Mouse (Mus musculus) MEL (cell line): ENCODE measurements around the gene Mrfap1. TPM values are rescaled to one million over a fixed set of nuclear protein-coding genes. Genes with fewer than 3 reads are reported as not detected.

ENCODE experiments used
- DNase-seq: peaks from one replicate; pipeline ENCODE4 v3.0.0; 2011; ENCODE audit warnings: low read depth, low spot score
- H3K27ac ChIP-seq: 2 replicates; pipeline ENCODE4 v1.5.1; 2012; ENCODE audit warnings: low read depth, mild to moderate bottlenecking, control low read depth, low read length, moderate library complexity; ENCODE audit not compliant: control insufficient read depth
- H3K27me3 ChIP-seq, 2 experiments: fragments of 150-350 bp in 1 of 2; sonication (generic) in 1 of 2; 2 replicates each; pipeline ENCODE4 v1.6.1; 2012; ENCODE audit warnings: low read length in 2 of 2, mild to moderate bottlenecking in 2 of 2, improper control_type of control experiment in 1 of 2, moderate library complexity in 1 of 2; ENCODE audit not compliant: insufficient read depth in 2 of 2, control insufficient read depth in 1 of 2
- H3K36me3 ChIP-seq, 2 experiments: 2 replicates each; pipeline ENCODE4 v1.6.1; 2012 to 2014; ENCODE audit warnings: low read length in 2 of 2, improper control_type of control experiment in 1 of 2, inconsistent platforms in 1 of 2, mild to moderate bottlenecking in 1 of 2; ENCODE audit not compliant: insufficient read depth in 2 of 2, control insufficient read depth in 1 of 2
- H3K4me1 ChIP-seq, 2 experiments: fragments of 150-350 bp in 1 of 2; sonication (generic) in 1 of 2; 2 replicates each; pipeline ENCODE4 v1.6.1; 2012; ENCODE audit warnings: low read length in 2 of 2, improper control_type of control experiment in 1 of 2, mild to moderate bottlenecking in 1 of 2; ENCODE audit not compliant: insufficient read depth in 2 of 2, control insufficient read depth in 1 of 2
- H3K4me3 ChIP-seq, 2 experiments: fragments of 150-350 bp in 1 of 2; sonication (generic) in 1 of 2; 2 replicates each; pipeline ENCODE4 v1.5.1; 2012; ENCODE audit warnings: low read depth in 2 of 2, low read length in 2 of 2, mild to moderate bottlenecking in 2 of 2, moderate library complexity in 2 of 2, control low read depth in 1 of 2, improper control_type of control experiment in 1 of 2; ENCODE audit not compliant: control insufficient read depth in 1 of 2, insufficient read depth in 1 of 2
- H3K79me2 ChIP-seq: 2 replicates; pipeline ENCODE4 v1.6.1; 2012; ENCODE audit warnings: mild to moderate bottlenecking, low read length, moderate library complexity; ENCODE audit not compliant: control insufficient read depth, poor library complexity, insufficient read depth
- H3K9ac ChIP-seq: 2 replicates; pipeline ENCODE4 v1.6.1; 2012; ENCODE audit warnings: low read depth, mild to moderate bottlenecking, control low read depth, low read length, moderate library complexity; ENCODE audit not compliant: control insufficient read depth, poor library complexity, severe bottlenecking
- H3K9me3 ChIP-seq: fragments of 150-350 bp; sonication (generic); replicated peaks from 2 replicates; pipeline ENCODE4 v1.6.1; 2012; ENCODE audit warnings: mild to moderate bottlenecking, low read length, improper control_type of control experiment, moderate library complexity; ENCODE audit not compliant: insufficient read depth
- BHLHE40 ChIP-seq: IDR thresholded peaks from 2 replicates; pipeline ENCODE4 v1.6.1; 2012; ENCODE audit warnings: low read depth, mild to moderate bottlenecking, inconsistent platforms, low read length, improper control_type of control experiment, borderline replicate concordance
- CHD1 ChIP-seq: IDR thresholded peaks from 2 replicates; pipeline ENCODE4 v1.6.1; 2012; ENCODE audit warnings: low read depth, mild to moderate bottlenecking, inconsistent platforms, low read length, improper control_type of control experiment
- CTCF ChIP-seq, 3 experiments: IDR thresholded peaks in 2 of 3; conservative IDR thresholded peaks in 1 of 3; 2 replicates each; pipeline ENCODE4 v1.5.1; 2011 to 2012; ENCODE audit warnings: low read length in 3 of 3, low read depth in 2 of 3, mild to moderate bottlenecking in 2 of 3, improper control_type of control experiment in 1 of 3, inconsistent platforms in 1 of 3, mixed read lengths in 1 of 3, moderate library complexity in 1 of 3; ENCODE audit not compliant: control insufficient read depth in 1 of 3, insufficient read depth in 1 of 3, poor library complexity in 1 of 3, severe bottlenecking in 1 of 3
- ELF1 ChIP-seq: IDR thresholded peaks from 2 replicates; pipeline ENCODE4 v1.6.1; 2014; ENCODE audit warnings: low read depth, mild to moderate bottlenecking, inconsistent platforms, low read length, improper control_type of control experiment, moderate library complexity
- GABPA ChIP-seq: IDR thresholded peaks from 2 replicates; pipeline ENCODE4 v1.6.1; 2012; ENCODE audit warnings: low read depth, mild to moderate bottlenecking, inconsistent platforms, low read length, improper control_type of control experiment, moderate library complexity
- GATA1 ChIP-seq: IDR thresholded peaks from 2 replicates; pipeline ENCODE4 v1.6.1; 2011; ENCODE audit warnings: low read depth, low read length, improper control_type of control experiment
- KAT2A ChIP-seq: conservative IDR thresholded peaks from 2 replicates; pipeline ENCODE4 v1.6.1; 2012; ENCODE audit warnings: low read depth, low read length, improper control_type of control experiment, inconsistent platforms
- MAFK ChIP-seq: IDR thresholded peaks from 2 replicates; pipeline ENCODE4 v1.6.1; 2011; ENCODE audit warnings: low read depth, mild to moderate bottlenecking, low read length, improper control_type of control experiment, borderline replicate concordance
- MAX ChIP-seq: IDR thresholded peaks from 2 replicates; pipeline ENCODE4 v1.6.1; 2011; ENCODE audit warnings: low read length, improper control_type of control experiment
- MAZ ChIP-seq: IDR thresholded peaks from 2 replicates; pipeline ENCODE4 v1.6.1; 2012; ENCODE audit warnings: low read depth, mild to moderate bottlenecking, inconsistent platforms, low read length, improper control_type of control experiment
- MEF2A ChIP-seq: IDR thresholded peaks from 2 replicates; pipeline ENCODE4 v1.6.1; 2014; ENCODE audit warnings: low read depth, mild to moderate bottlenecking, inconsistent platforms, low read length, improper control_type of control experiment; ENCODE audit not compliant: poor library complexity, insufficient replicate concordance, severe bottlenecking; ENCODE audit errors: extremely low read depth
- MXI1 ChIP-seq: IDR thresholded peaks from 2 replicates; pipeline ENCODE4 v1.6.1; 2011; ENCODE audit warnings: mild to moderate bottlenecking, low read depth, low read length, improper control_type of control experiment
- MYB ChIP-seq: IDR thresholded peaks from 2 replicates; pipeline ENCODE4 v1.6.1; 2011; ENCODE audit warnings: mild to moderate bottlenecking, low read depth, low read length, improper control_type of control experiment
- MYC ChIP-seq: IDR thresholded peaks from 2 replicates; pipeline ENCODE4 v1.6.1; 2011; ENCODE audit warnings: low read depth, mild to moderate bottlenecking, low read length, improper control_type of control experiment, moderate library complexity
- NRF1 ChIP-seq: IDR thresholded peaks from 2 replicates; pipeline ENCODE4 v1.6.1; 2014; ENCODE audit warnings: low read depth, mild to moderate bottlenecking, inconsistent platforms, low read length, improper control_type of control experiment, moderate library complexity; ENCODE audit not compliant: poor library complexity, insufficient read depth, severe bottlenecking
- POLR2A ChIP-seq, 2 experiments: IDR thresholded peaks; 2 replicates each; pipeline ENCODE4 v1.6.1; 2011 to 2012; ENCODE audit warnings: low read length in 2 of 2, mild to moderate bottlenecking in 2 of 2, control low read depth in 1 of 2, improper control_type of control experiment in 1 of 2, low read depth in 1 of 2, moderate library complexity in 1 of 2; ENCODE audit not compliant: control insufficient read depth in 1 of 2, insufficient read depth in 1 of 2, poor library complexity in 1 of 2
- POLR2AphosphoS2 ChIP-seq: IDR thresholded peaks from 2 replicates; pipeline ENCODE4 v1.6.1; 2011; ENCODE audit warnings: low read length, improper control_type of control experiment
- RCOR1 ChIP-seq: IDR thresholded peaks from 2 replicates; pipeline ENCODE4 v1.6.1; 2012; ENCODE audit warnings: low read depth, mild to moderate bottlenecking, inconsistent platforms, low read length, improper control_type of control experiment
- SIN3A ChIP-seq: IDR thresholded peaks from 2 replicates; pipeline ENCODE4 v1.6.1; 2012; ENCODE audit warnings: low read length, improper control_type of control experiment, inconsistent platforms
- SMC3 ChIP-seq: IDR thresholded peaks from 2 replicates; pipeline ENCODE4 v1.6.1; 2011; ENCODE audit warnings: low read depth, low read length, improper control_type of control experiment
- UBTF ChIP-seq: IDR thresholded peaks from 2 replicates; pipeline ENCODE4 v1.6.1; 2012; ENCODE audit warnings: low read depth, mild to moderate bottlenecking, inconsistent platforms, low read length, improper control_type of control experiment, moderate library complexity, borderline replicate concordance; ENCODE audit not compliant: insufficient read depth
- USF1 ChIP-seq: IDR thresholded peaks from 2 replicates; pipeline ENCODE4 v1.6.1; 2014; ENCODE audit warnings: low read depth, mild to moderate bottlenecking, inconsistent platforms, low read length, improper control_type of control experiment, moderate library complexity
- USF2 ChIP-seq, 2 experiments: IDR thresholded peaks; 2 replicates each; pipeline ENCODE4 v1.6.1; 2011 to 2012; ENCODE audit warnings: improper control_type of control experiment in 2 of 2, low read length in 2 of 2, borderline replicate concordance in 1 of 2, inconsistent platforms in 1 of 2, low read depth in 1 of 2, mild to moderate bottlenecking in 1 of 2; ENCODE audit not compliant: insufficient read depth in 1 of 2
- ZC3H11A ChIP-seq: IDR thresholded peaks from 2 replicates; pipeline ENCODE4 v1.6.1; 2012; ENCODE audit warnings: low read depth, mild to moderate bottlenecking, inconsistent platforms, low read length, improper control_type of control experiment
- ZKSCAN1 ChIP-seq: IDR thresholded peaks from 2 replicates; pipeline ENCODE4 v1.6.1; 2012; ENCODE audit warnings: low read depth, mild to moderate bottlenecking, inconsistent platforms, low read length, improper control_type of control experiment, moderate library complexity
- ZNF384 ChIP-seq: IDR thresholded peaks from 2 replicates; pipeline ENCODE4 v1.6.1; 2012; ENCODE audit warnings: low read depth, mild to moderate bottlenecking, inconsistent platforms, low read length, improper control_type of control experiment
- polyA plus RNA-seq, 2 experiments: library from polyadenylated mRNA; stranded (reverse) in 1 of 2; unstranded in 1 of 2; fragments of >175 nt in 1 of 2; fragments of >200 nt in 1 of 2; gene quantifications; 2 replicates each; pipeline versions ENCODE4 v1.2.1 to v1.2.4; 2012; ENCODE audit warnings: low replicate concordance in 2 of 2, low read depth in 1 of 2; ENCODE audit not compliant: insufficient read length in 2 of 2, insufficient read depth in 1 of 2, missing spikeins in 1 of 2
- total RNA-seq: library from RNA; depleted of rRNA; stranded (reverse); fragments of 300-350 nt; gene quantifications from 2 replicates; pipeline ENCODE4 v1.2.3, GENCODE M21; 2012

The Mrfap1 gene
- total and polyA plus RNA-seq, 3 experiments, result 211 to 267 TPM; not detected in 1

GRCm38 (mm10) chr5:36829913-36830879, 33.6 kb upstream of the Mrfap1 start, which contains the start of gene Man2b2 (continued):
- no peak for TF ChIP-seq MEF2A
- no peak; the same call in 1 of the 2 replicates for TF ChIP-seq KAT2A
- TF ChIP-seq MXI1, result peak; percentile 75
- no peak for TF ChIP-seq MAFK
- peak; percentile 72 to 80 for TF ChIP-seq POLR2A (IDR thresholded peaks at IDR 0.05; ENCODE audit: control insufficient read depth in 1 of 2, insufficient read depth in 1 of 2, low read depth in 1 of 2, low read length in 2 of 2, poor library complexity in 1 of 2)
- TF ChIP-seq MYC, result peak; percentile 88
- peak; percentile 92 for TF ChIP-seq SIN3A
- peak; percentile 27; the same call in 1 of the 2 replicates for TF ChIP-seq NRF1
- TF ChIP-seq CHD1, result no peak
- no peak for TF ChIP-seq USF2 (IDR thresholded peaks at IDR 0.05; ENCODE audit: borderline replicate concordance in 1 of 2, insufficient read depth in 1 of 2, low read depth in 1 of 2, low read length in 2 of 2)
- TF ChIP-seq SMC3, result peak; percentile 82
- peak; percentile 57; the same call in 1 of the 2 replicates for TF ChIP-seq BHLHE40
- no peak for TF ChIP-seq POLR2AphosphoS2
- TF ChIP-seq GATA1, result peak; percentile 57; the same call in 1 of the 2 replicates
- TF ChIP-seq MAX, result peak; percentile 82
- peak; percentile 100 for TF ChIP-seq ELF1
- TF ChIP-seq MYB, result no peak
- no peak for TF ChIP-seq UBTF
- peak; percentile 55; the same call in 1 of the 2 replicates for TF ChIP-seq ZNF384

GRCm38 (mm10) chr5:36829098-36829497, 32.5 kb upstream of the Mrfap1 start:
- H3K4me1 ChIP-seq, result peaks cover 0 to 13% of the 10 kb centered on the region in 2 experiments; a peak in 2 of 4 replicates
- no peak for TF ChIP-seq MAFK
- TF ChIP-seq ZC3H11A, result no peak
- no peak for TF ChIP-seq ZKSCAN1
- no peak for TF ChIP-seq ZNF384
- TF ChIP-seq RCOR1, result no peak
- no peak for TF ChIP-seq GABPA
- TF ChIP-seq CTCF (IDR thresholded peaks at IDR 0.05 in 2 of 3, conservative IDR thresholded peaks at IDR 0.05 in 1 of 3; ENCODE audit: control insufficient read depth in 1 of 3, insufficient read depth in 1 of 3, low read depth in 2 of 3, low read length in 3 of 3, poor library complexity in 1 of 3, severe bottlenecking in 1 of 3), result no peak
- TF ChIP-seq MYB, result no peak
- no peak for TF ChIP-seq USF1
- TF ChIP-seq SMC3, result no peak
- no peak for TF ChIP-seq POLR2AphosphoS2
- no peak for TF ChIP-seq MAX
- no peak for TF ChIP-seq USF2 (IDR thresholded peaks at IDR 0.05; ENCODE audit: borderline replicate concordance in 1 of 2, insufficient read depth in 1 of 2, low read depth in 1 of 2, low read length in 2 of 2)
- no peak for TF ChIP-seq POLR2A (IDR thresholded peaks at IDR 0.05; ENCODE audit: control insufficient read depth in 1 of 2, insufficient read depth in 1 of 2, low read depth in 1 of 2, low read length in 2 of 2, poor library complexity in 1 of 2)
- TF ChIP-seq NRF1, result no peak
- TF ChIP-seq ELF1, result no peak
- TF ChIP-seq MAZ, result no peak
- TF ChIP-seq, all 39 proteins: peak for 0
- H3K9me3 ChIP-seq, result no peaks in the 10 kb centered on the region
- H3K36me3 ChIP-seq, result peaks cover 2 to 3% of the 10 kb centered on the region in 2 experiments; a peak in 1 of 4 replicates
- DNase-seq, result no peak
- no peaks in the 10 kb centered on the region for H3K27me3 ChIP-seq
- H3K4me3 ChIP-seq, result no peak overlapping the region
- no peak overlapping the region for H3K9ac ChIP-seq
- H3K27ac ChIP-seq, result no peak overlapping the region
- no peaks in the 10 kb centered on the region; the same call in 1 of the 2 replicates for H3K79me2 ChIP-seq
